Mouse (Mus musculus): ENCODE results near the gene Susd1. TPM values are rescaled to one million over a fixed set of nuclear protein-coding genes. Genes with fewer than 3 reads are reported as not detected.

Gene Susd1
- polyA plus RNA-seq, 1 experiment from 2014 or later = 1.2 TPM

DNA sequence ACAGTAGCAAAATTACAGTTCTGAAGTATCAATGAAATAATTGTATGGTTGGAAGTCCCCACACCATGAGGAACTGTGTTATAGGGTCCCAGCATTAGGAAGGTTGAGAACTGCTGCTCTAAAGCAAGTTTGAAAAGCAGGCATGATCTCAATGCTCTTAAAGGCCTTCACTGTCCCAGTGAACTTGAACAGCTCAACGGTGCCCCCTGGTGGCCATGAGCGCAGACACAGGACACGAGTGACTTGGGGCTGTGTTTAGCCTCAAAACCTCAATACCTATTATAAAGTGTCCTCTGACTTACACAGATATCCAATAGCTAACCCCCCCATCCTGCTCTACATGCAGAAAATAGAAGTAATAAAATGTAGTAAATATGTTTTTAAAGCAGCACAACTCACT, 97.7 kb downstream of the Susd1 start:
- no peak overlapping the region for H3K4me2 ChIP-seq (replicated peaks)
- no peak overlapping the region for H3K27ac ChIP-seq
- peak; percentile 95 for DNase-seq (ENCODE audit: low spot score)
- H3K36me3 ChIP-seq (replicated peaks; ENCODE audit: control insufficient read depth, insufficient read depth) = no peaks in the 10 kb centered on the region
- H3K9ac ChIP-seq = no peak overlapping the region
- H3K27me3 ChIP-seq (ENCODE audit: control insufficient read depth, insufficient read depth, low read length) = no peaks in the 10 kb centered on the region
- no peaks in the 10 kb centered on the region for H3K9me3 ChIP-seq (ENCODE audit: control insufficient read depth, low read length)
- ATAC-seq (ENCODE audit: low FRiP score) = peak; percentile 86; the same call in 1 of the 2 replicates
- WGBS = 0% methylated on average over 3 of the region's 3 CpGs
- no peak overlapping the region for H3K4me3 ChIP-seq (replicated peaks; ENCODE audit: low read length)
- no peaks in the 10 kb centered on the region for H3K4me1 ChIP-seq (replicated peaks; ENCODE audit: control insufficient read depth, insufficient read depth, low read length)

DNA sequence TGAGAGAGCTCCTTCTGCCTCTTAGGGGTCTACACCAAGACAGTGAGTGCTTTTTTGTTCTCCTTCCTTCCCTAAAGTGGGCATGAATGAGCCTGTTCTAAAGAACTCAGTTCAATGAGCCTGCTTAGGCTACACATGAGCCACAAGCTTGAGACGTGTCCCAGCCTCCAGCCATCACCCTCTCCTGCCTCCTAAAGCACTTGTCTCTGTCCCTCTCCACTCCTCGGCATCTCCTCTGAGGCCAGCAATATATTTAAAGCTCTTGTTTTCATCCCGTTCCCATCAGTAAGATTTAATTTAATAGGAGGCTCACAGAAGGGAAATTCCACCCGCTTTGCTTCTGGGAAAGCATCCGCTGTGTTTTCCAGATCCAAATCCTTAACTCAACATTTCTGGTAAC, 98.4 kb downstream of the Susd1 start:
- DNase-seq (ENCODE audit: low spot score) = no peak
- no peak for ATAC-seq (ENCODE audit: low FRiP score)
- H3K9ac ChIP-seq = no peak overlapping the region
- H3K4me3 ChIP-seq (replicated peaks; ENCODE audit: low read length) = no peak overlapping the region
- no peaks in the 10 kb centered on the region for H3K9me3 ChIP-seq (ENCODE audit: control insufficient read depth, low read length)
- no peak overlapping the region for H3K27ac ChIP-seq
- H3K4me1 ChIP-seq (replicated peaks; ENCODE audit: control insufficient read depth, insufficient read depth, low read length) = no peaks in the 10 kb centered on the region
- no peak overlapping the region for H3K4me2 ChIP-seq (replicated peaks)
- WGBS = 80% methylated on average over 5 of the region's 5 CpGs
- H3K27me3 ChIP-seq (ENCODE audit: control insufficient read depth, insufficient read depth, low read length) = no peaks in the 10 kb centered on the region
- no peaks in the 10 kb centered on the region for H3K36me3 ChIP-seq (replicated peaks; ENCODE audit: control insufficient read depth, insufficient read depth)

- no peaks in the 10 kb centered on the region for H3K36me3 ChIP-seq (replicated peaks; ENCODE audit: control insufficient read depth, insufficient read depth)
- no peak overlapping the region for H3K9ac ChIP-seq
- H3K4me1 ChIP-seq (replicated peaks; ENCODE audit: control insufficient read depth, insufficient read depth, low read length) = no peaks in the 10 kb centered on the region
- H3K27me3 ChIP-seq (ENCODE audit: control insufficient read depth, insufficient read depth, low read length) = no peaks in the 10 kb centered on the region
- no peak overlapping the region for H3K27ac ChIP-seq
- H3K4me3 ChIP-seq (replicated peaks; ENCODE audit: low read length) = no peak overlapping the region
- H3K9me3 ChIP-seq (ENCODE audit: control insufficient read depth, low read length) = no peaks in the 10 kb centered on the region
- DNase-seq (ENCODE audit: low spot score) (no peak), ATAC-seq (ENCODE audit: low FRiP score) (no peak)
- no peak overlapping the region for H3K4me2 ChIP-seq (replicated peaks)
- WGBS = 93% methylated on average over 8 of the region's 8 CpGs
These were observed 99.4 kb downstream of the Susd1 start for GRCm38 (mm10) chr4:59338896-59339535.

GRCm38 (mm10) chr4:59337533-59337885, 100.9 kb downstream of the Susd1 start:
- 89% methylated on average over 6 of the region's 6 CpGs for WGBS
- no peak for ATAC-seq (ENCODE audit: low FRiP score)
- H3K9me3 ChIP-seq (ENCODE audit: control insufficient read depth, low read length) = no peaks in the 10 kb centered on the region

DNA sequence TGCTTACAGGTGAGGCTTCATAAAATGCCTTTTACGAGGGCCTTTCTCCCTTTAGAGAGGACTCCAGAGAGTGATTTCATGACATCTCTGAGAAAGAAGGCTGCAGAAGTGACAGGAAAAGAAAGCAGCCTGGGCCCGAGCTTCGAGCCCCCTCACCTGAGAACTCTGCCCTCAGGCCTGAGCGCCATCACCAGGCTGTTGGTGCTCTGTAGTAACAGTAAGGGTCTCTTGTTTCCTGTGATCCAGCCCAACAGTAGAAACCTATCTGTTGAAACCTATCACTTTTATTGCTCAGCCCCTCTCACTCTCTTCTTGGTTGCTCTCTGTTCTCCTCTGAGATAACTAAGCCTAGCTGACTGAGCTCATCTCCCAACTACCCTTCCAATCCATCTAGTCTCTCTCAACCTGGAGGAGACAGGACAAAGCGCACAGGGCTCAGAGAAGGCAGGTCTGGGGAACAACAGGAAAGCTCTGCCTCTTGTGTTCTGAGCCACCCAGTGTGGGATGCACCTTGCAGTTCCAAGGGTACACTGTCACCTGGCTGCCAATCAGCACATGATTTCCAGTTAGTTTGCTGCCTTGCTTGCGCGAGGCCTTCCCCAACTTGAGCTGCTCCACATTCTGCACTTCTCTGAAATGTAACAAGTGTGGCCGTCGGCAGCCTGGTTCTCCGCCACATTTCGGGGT, 101.4 kb downstream of the Susd1 start:
- Histone ChIP-seq H3K9me3 (ENCODE audit: control insufficient read depth, low read length) (no peaks in the 10 kb centered on the region), H3K4me3 (replicated peaks; ENCODE audit: low read length) (no peak overlapping the region), H3K36me3 (replicated peaks; ENCODE audit: control insufficient read depth, insufficient read depth) (no peaks in the 10 kb centered on the region), H3K27me3 (ENCODE audit: control insufficient read depth, insufficient read depth, low read length) (no peaks in the 10 kb centered on the region), H3K4me1 (replicated peaks; ENCODE audit: control insufficient read depth, insufficient read depth, low read length) (no peaks in the 10 kb centered on the region), H3K4me2 (replicated peaks) (no peak overlapping the region), H3K9ac (no peak overlapping the region), H3K27ac (no peak overlapping the region)
- DNase-seq (ENCODE audit: low spot score) (no peak), ATAC-seq (ENCODE audit: low FRiP score) (no peak)
- 94% methylated on average over 11 of the region's 11 CpGs for WGBS

More at GRCm38 (mm10) chr4:59337533-59337885, 100.9 kb downstream of the Susd1 start:
- Histone ChIP-seq H3K4me1 (replicated peaks; ENCODE audit: control insufficient read depth, insufficient read depth, low read length) (no peaks in the 10 kb centered on the region), H3K27me3 (ENCODE audit: control insufficient read depth, insufficient read depth, low read length) (no peaks in the 10 kb centered on the region), H3K4me2 (replicated peaks) (no peak overlapping the region), H3K36me3 (replicated peaks; ENCODE audit: control insufficient read depth, insufficient read depth) (no peaks in the 10 kb centered on the region), H3K4me3 (replicated peaks; ENCODE audit: low read length) (no peak overlapping the region), H3K27ac (no peak overlapping the region), H3K9ac (no peak overlapping the region)
- DNase-seq (ENCODE audit: low spot score) = no peak

GRCm38 (mm10) chr4:59336439-59336809, 102.0 kb downstream of the Susd1 start:
- ATAC-seq (ENCODE audit: low FRiP score) = no peak
- no peak for DNase-seq (ENCODE audit: low spot score)
- H3K27me3 ChIP-seq (ENCODE audit: control insufficient read depth, insufficient read depth, low read length) = no peaks in the 10 kb centered on the region
- H3K9me3 ChIP-seq (ENCODE audit: control insufficient read depth, low read length) = no peaks in the 10 kb centered on the region
- no peak overlapping the region for H3K27ac ChIP-seq
- no peaks in the 10 kb centered on the region for H3K4me1 ChIP-seq (replicated peaks; ENCODE audit: control insufficient read depth, insufficient read depth, low read length)
- no peak overlapping the region for H3K9ac ChIP-seq
- H3K36me3 ChIP-seq (replicated peaks; ENCODE audit: control insufficient read depth, insufficient read depth) = no peaks in the 10 kb centered on the region
- H3K4me2 ChIP-seq (replicated peaks) = no peak overlapping the region
- no peak overlapping the region for H3K4me3 ChIP-seq (replicated peaks; ENCODE audit: low read length)
- 76% methylated on average over 7 of the region's 7 CpGs for WGBS

DNA sequence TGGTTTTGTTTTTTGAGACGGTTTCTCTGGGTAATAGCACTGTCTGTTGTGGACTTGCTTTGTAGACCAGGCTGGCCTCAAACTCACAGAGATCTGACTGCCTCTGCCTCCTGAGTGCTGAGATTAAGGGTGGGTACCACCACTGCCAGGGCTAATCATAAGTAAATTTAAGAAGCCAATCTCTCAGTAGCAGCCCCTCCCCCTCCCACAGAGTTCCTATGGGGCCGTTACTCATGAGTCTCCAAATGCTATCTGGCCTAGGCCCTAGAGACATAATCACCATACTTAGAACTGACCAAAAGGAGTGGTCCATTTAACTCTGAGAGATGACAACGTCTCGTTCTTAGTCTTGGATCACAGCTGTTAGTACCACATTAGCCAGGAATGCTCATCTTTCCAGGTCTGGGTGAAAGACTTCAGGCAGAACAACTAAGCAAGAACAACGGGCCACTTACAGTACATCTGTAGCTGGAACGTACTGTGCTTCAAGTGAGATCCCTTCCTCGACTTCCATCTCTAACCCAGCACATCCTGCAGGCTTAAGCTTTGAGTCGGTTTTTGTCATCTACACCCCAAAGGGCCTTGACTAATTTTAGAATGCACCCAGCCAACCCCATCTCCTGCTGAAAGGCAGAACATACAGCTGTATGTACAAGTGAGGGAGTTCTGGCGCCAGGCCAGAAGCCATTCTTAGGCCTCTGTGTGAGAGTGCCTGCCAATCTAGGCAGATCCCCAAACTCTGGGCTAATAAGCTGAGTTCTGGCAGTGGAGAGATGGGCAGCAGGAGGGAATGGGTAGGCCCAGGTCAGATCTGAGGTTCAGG, 102.6 kb downstream of the Susd1 start:
- Histone ChIP-seq H3K27me3 (ENCODE audit: control insufficient read depth, insufficient read depth, low read length) (no peaks in the 10 kb centered on the region), H3K36me3 (replicated peaks; ENCODE audit: control insufficient read depth, insufficient read depth) (no peaks in the 10 kb centered on the region), H3K4me2 (replicated peaks) (no peak overlapping the region), H3K9ac (no peak overlapping the region), H3K4me3 (replicated peaks; ENCODE audit: low read length) (no peak overlapping the region), H3K27ac (no peak overlapping the region), H3K4me1 (replicated peaks; ENCODE audit: control insufficient read depth, insufficient read depth, low read length) (no peaks in the 10 kb centered on the region), H3K9me3 (ENCODE audit: control insufficient read depth, low read length) (no peaks in the 10 kb centered on the region)
- WGBS = 75% methylated on average over 9 of the region's 9 CpGs
- peak; percentile 68 for DNase-seq (ENCODE audit: low spot score)
- ATAC-seq (ENCODE audit: low FRiP score) = peak; percentile 41; the same call in 1 of the 2 replicates

DNA sequence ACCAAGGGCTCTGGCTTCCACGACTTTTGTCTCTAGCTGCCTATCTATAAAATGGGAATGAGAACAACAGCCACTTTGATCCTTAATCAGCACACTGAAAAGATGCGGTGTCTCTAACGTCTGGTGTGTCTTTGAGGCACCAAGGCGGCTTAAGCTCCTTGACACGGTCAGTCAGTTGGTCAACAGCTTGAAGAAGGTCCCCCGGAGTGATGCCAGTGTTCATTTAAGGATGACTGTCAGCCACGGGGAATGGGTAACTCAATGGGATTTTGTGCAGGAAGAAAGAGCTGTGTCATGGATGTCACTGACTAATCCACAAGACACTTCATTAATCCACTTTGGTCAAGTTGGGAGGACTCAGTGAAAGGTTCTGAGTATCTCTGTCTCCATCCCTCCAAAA, 103.3 kb downstream of the Susd1 start:
- H3K27ac ChIP-seq = no peak overlapping the region
- H3K9ac ChIP-seq = no peak overlapping the region
- WGBS = 58% methylated on average over 7 of the region's 7 CpGs
- H3K36me3 ChIP-seq (replicated peaks; ENCODE audit: control insufficient read depth, insufficient read depth) = no peaks in the 10 kb centered on the region
- no peak overlapping the region for H3K4me3 ChIP-seq (replicated peaks; ENCODE audit: low read length)
- ATAC-seq (ENCODE audit: low FRiP score) (no peak), DNase-seq (ENCODE audit: low spot score) (no peak)
- no peaks in the 10 kb centered on the region for H3K27me3 ChIP-seq (ENCODE audit: control insufficient read depth, insufficient read depth, low read length)
- H3K9me3 ChIP-seq (ENCODE audit: control insufficient read depth, low read length) = no peaks in the 10 kb centered on the region
- H3K4me1 ChIP-seq (replicated peaks; ENCODE audit: control insufficient read depth, insufficient read depth, low read length) = no peaks in the 10 kb centered on the region
- H3K4me2 ChIP-seq (replicated peaks) = no peak overlapping the region

- WGBS = 89% methylated on average over 4 of the region's 4 CpGs
These were observed 104.2 kb downstream of the Susd1 start for GRCm38 (mm10) chr4:59334236-59334635.

More at GRCm38 (mm10) chr4:59334236-59334635, 104.2 kb downstream of the Susd1 start:
- Histone ChIP-seq H3K27ac (no peak overlapping the region), H3K27me3 (ENCODE audit: control insufficient read depth, insufficient read depth, low read length) (no peaks in the 10 kb centered on the region), H3K4me1 (replicated peaks; ENCODE audit: control insufficient read depth, insufficient read depth, low read length) (no peaks in the 10 kb centered on the region), H3K9ac (no peak overlapping the region), H3K4me2 (replicated peaks) (no peak overlapping the region), H3K36me3 (replicated peaks; ENCODE audit: control insufficient read depth, insufficient read depth) (no peaks in the 10 kb centered on the region), H3K9me3 (ENCODE audit: control insufficient read depth, low read length) (no peaks in the 10 kb centered on the region), H3K4me3 (replicated peaks; ENCODE audit: low read length) (no peak overlapping the region)
- no peak for ATAC-seq (ENCODE audit: low FRiP score)
- no peak for DNase-seq (ENCODE audit: low spot score)

Measured in hindbrain, embryonic 14.5 days (tissue).